Mouse (Mus musculus) heart, embryonic 13.5 days (tissue): Measurements from ENCODE around the gene Spo11. TPM values are rescaled to one million over a fixed set of nuclear protein-coding genes. Genes with fewer than 3 reads are reported as not detected.

ENCODE experiments used
- ATAC-seq: fragments of 200-750 bp; cut with Nextera tagmentation; 2 replicates; pipeline ENCODE4 v1.8.0; 2017; ENCODE audit warnings: moderate TSS enrichment; ENCODE audit not compliant: insufficient number of reproducible peaks, low FRiP score, low TSS enrichment; ENCODE audit errors: extremely low read depth
- H3K27ac ChIP-seq: fragments of 300-500 bp; sonication (generic); replicated peaks from 2 replicates; pipeline ENCODE4 v1.5.1; 2015; ENCODE audit warnings: moderate library complexity, mild to moderate bottlenecking, inconsistent platforms
- H3K27me3 ChIP-seq: fragments of 300-500 bp; sonication (generic); replicated peaks from 2 replicates; pipeline ENCODE4 v1.6.1; 2015; ENCODE audit warnings: mild to moderate bottlenecking, inconsistent platforms
- H3K36me3 ChIP-seq: fragments of 300-500 bp; sonication (generic); 2 replicates; pipeline ENCODE4 v1.6.1; 2015; ENCODE audit warnings: mild to moderate bottlenecking, inconsistent platforms
- H3K4me1 ChIP-seq: fragments of 300-500 bp; sonication (generic); 2 replicates; pipeline ENCODE4 v1.6.1; 2015; ENCODE audit warnings: inconsistent platforms
- H3K4me2 ChIP-seq: fragments of 300-500 bp; sonication (generic); 2 replicates; pipeline ENCODE4 v1.6.1; 2015; ENCODE audit warnings: inconsistent platforms, mild to moderate bottlenecking, moderate library complexity
- H3K4me3 ChIP-seq: fragments of 300-500 bp; sonication (generic); 2 replicates; pipeline ENCODE4 v1.5.1; 2015; ENCODE audit warnings: moderate library complexity, mild to moderate bottlenecking, inconsistent platforms
- H3K9ac ChIP-seq: fragments of 300-500 bp; sonication (generic); 2 replicates; pipeline ENCODE4 v1.6.1; 2015; ENCODE audit warnings: inconsistent platforms, mild to moderate bottlenecking, moderate library complexity
- H3K9me3 ChIP-seq: fragments of 300-500 bp; sonication (generic); 2 replicates; pipeline ENCODE4 v1.6.1; 2016; ENCODE audit warnings: inconsistent platforms
- WGBS: fragments of 180-500 bp; shearing (Covaris S2); methylation state at CpG from one replicate; pipeline ENCODE4 v1.1.7; 2015; ENCODE audit warnings: mixed read lengths; 5-methylcytosine and 5-hydroxymethylcytosine counted together
- polyA plus RNA-seq: library from polyadenylated mRNA; unstranded; fragments of >200 nt; fragmentation: Nextera tagmentation; extraction: Ambion mirVana; gene quantifications from 2 replicates; pipeline ENCODE4 v1.2.1, GENCODE M21; 2015

Spo11 gene
- polyA plus RNA-seq, 1 experiment from 2014 or later, result 0.11 TPM

GRCm38 (mm10) chr2:173014741-173015287, 37.3 kb downstream of the Spo11 start:
- Histone ChIP-seq H3K4me2 (no peak overlapping the region), H3K36me3 (peaks cover 67% of the 10 kb centered on the region), H3K9ac (no peak overlapping the region), H3K27me3 (no peaks in the 10 kb centered on the region), H3K4me3 (no peak overlapping the region), H3K9me3 (no peaks in the 10 kb centered on the region), H3K27ac (peak overlapping the region; percentile 28; the same call in 1 of the 2 replicates), H3K4me1 (peaks cover 36% of the 10 kb centered on the region)
- 31% methylated on average over 7 of the region's 7 CpGs for WGBS
- ATAC-seq, result no peak

GRCm38 (mm10) chr2:173017940-173018339, 40.4 kb downstream of the Spo11 start:
- no peak overlapping the region; the same call in 1 of the 2 replicates for H3K9ac ChIP-seq
- H3K9me3 ChIP-seq, result no peaks in the 10 kb centered on the region
- 26% methylated on average over 6 of the region's 6 CpGs for WGBS
- no peak overlapping the region for H3K4me3 ChIP-seq
- H3K4me1 ChIP-seq, result peaks cover 59% of the 10 kb centered on the region
- ATAC-seq, result no peak
- H3K27me3 ChIP-seq, result peaks cover 11% of the 10 kb centered on the region
- H3K36me3 ChIP-seq, result peaks cover 36% of the 10 kb centered on the region
- H3K27ac ChIP-seq, result peak overlapping the region; percentile 82
- H3K4me2 ChIP-seq, result peak overlapping the region; percentile 76; the same call in 1 of the 2 replicates

- H3K4me3 ChIP-seq, result peak overlapping the region; percentile 48; the same call in 1 of the 2 replicates
- ATAC-seq, result no peak
- H3K4me2 ChIP-seq, result peak overlapping the region; percentile 76
- 8% methylated on average over 8 of the region's 8 CpGs for WGBS
- peaks cover 66% of the 10 kb centered on the region for H3K4me1 ChIP-seq
- peaks cover 35% of the 10 kb centered on the region for H3K36me3 ChIP-seq
- H3K9me3 ChIP-seq, result no peaks in the 10 kb centered on the region
- H3K27me3 ChIP-seq, result peaks cover 11% of the 10 kb centered on the region
- peak overlapping the region; percentile 75 for H3K9ac ChIP-seq
- peak overlapping the region; percentile 82 for H3K27ac ChIP-seq
Observed at GRCm38 (mm10) chr2:173018618-173019017, 41.1 kb downstream of the Spo11 start.

DNA sequence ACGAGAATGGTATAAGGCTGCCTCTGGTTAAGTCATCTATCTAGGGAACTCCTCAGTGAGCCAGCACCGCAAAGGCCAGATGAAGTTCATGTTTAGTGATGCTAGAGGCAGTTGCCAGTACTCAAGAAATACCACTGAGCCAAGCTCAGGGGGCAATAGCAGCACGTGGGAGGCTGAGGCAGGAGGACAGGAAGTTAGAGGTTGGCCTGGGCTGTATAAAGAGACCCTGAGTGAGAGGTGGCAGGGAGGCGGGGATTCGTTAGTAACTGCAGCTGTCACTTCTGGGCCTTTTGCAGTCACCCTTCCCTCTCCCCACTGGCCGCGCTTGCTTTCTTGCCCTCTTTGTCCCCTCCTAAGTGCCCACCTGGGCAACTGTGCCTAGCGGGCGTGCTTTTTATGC, 41.8 kb downstream of the Spo11 start:
- no peaks in the 10 kb centered on the region for H3K9me3 ChIP-seq
- peaks cover 35% of the 10 kb centered on the region for H3K36me3 ChIP-seq
- H3K4me1 ChIP-seq, result peaks cover 68% of the 10 kb centered on the region
- H3K9ac ChIP-seq, result peak overlapping the region; percentile 75
- H3K4me2 ChIP-seq, result peak overlapping the region; percentile 76
- WGBS, result 24% methylated on average over 9 of the region's 9 CpGs
- no peak for ATAC-seq
- peaks cover 11% of the 10 kb centered on the region for H3K27me3 ChIP-seq
- H3K27ac ChIP-seq, result peak overlapping the region; percentile 82
- H3K4me3 ChIP-seq, result peak overlapping the region; percentile 48

GRCm38 (mm10) chr2:173019790-173020189, 42.3 kb downstream of the Spo11 start:
- peak overlapping the region; percentile 76 for H3K4me2 ChIP-seq
- H3K27ac ChIP-seq, result peak overlapping the region; percentile 82
- peak overlapping the region; percentile 75 for H3K9ac ChIP-seq
- peaks cover 68% of the 10 kb centered on the region for H3K4me1 ChIP-seq
- peak overlapping the region; percentile 48 for H3K4me3 ChIP-seq
- under 1% methylated on average over 29 of the region's 29 CpGs for WGBS
- peaks cover 11% of the 10 kb centered on the region for H3K27me3 ChIP-seq
- ATAC-seq, result peak; percentile 71
- no peaks in the 10 kb centered on the region for H3K9me3 ChIP-seq
- peaks cover 35% of the 10 kb centered on the region for H3K36me3 ChIP-seq

- Histone ChIP-seq H3K4me2 (peak within 1 kb of the TSS; percentile 76), H3K4me3 (peak within 1 kb of the TSS; percentile 93), H3K4me1 (peaks cover 72% of the 10 kb centered on the region), H3K9ac (peak within 1 kb of the TSS; percentile 96), H3K36me3 (peaks cover 33% of the 10 kb centered on the region), H3K9me3 (no peaks in the 10 kb centered on the region), H3K27ac (peak within 1 kb of the TSS; percentile 82), H3K27me3 (peaks cover 11% of the 10 kb centered on the region)
- WGBS, result 37% methylated on average over 11 of the region's 11 CpGs
- ATAC-seq, result no peak
Observed at GRCm38 (mm10) chr2:173020430-173020829, 42.9 kb downstream of the Spo11 start, which contains the start of gene Rbm38. Gene Rbm38, plus strand, starts transcription at chr2:173020498.

DNA sequence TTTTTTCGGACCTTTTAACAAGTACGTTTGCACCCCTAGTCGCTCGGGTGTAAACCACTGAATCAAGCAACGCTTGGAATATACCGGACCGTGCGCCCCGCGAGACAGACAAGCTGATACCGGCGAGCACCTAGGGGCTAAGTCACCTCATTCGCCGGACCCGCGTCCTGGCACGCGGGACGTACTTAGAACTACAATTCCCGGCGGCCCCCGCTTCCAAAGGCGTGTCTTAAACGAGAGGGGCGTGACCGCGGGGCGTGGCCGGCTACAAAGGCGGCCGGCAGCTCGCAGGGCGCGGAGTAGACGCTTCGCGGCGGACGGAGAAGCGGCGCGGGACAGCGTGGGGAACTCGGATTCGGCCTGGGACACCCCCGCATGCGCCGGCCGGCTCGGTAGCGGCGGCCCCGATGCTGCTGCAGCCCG, 44.1 kb downstream of the Spo11 start:
- under 1% methylated on average over 54 of the region's 54 CpGs for WGBS
- ATAC-seq, result peak; percentile 64; the same call in 1 of the 2 replicates
- peak overlapping the region; percentile 76 for H3K4me2 ChIP-seq
- H3K27me3 ChIP-seq, result peaks cover 11% of the 10 kb centered on the region
- H3K9ac ChIP-seq, result peak overlapping the region; percentile 96
- peaks cover 84% of the 10 kb centered on the region for H3K4me1 ChIP-seq
- peak overlapping the region; percentile 93 for H3K4me3 ChIP-seq
- peak overlapping the region; percentile 86 for H3K27ac ChIP-seq
- no peaks in the 10 kb centered on the region for H3K9me3 ChIP-seq
- H3K36me3 ChIP-seq, result peaks cover 34% of the 10 kb centered on the region

GRCm38 (mm10) chr2:173022056-173022681, 44.7 kb downstream of the Spo11 start:
- peak overlapping the region; percentile 76 for H3K4me2 ChIP-seq
- peak overlapping the region; percentile 86 for H3K27ac ChIP-seq
- peak overlapping the region; percentile 96 for H3K9ac ChIP-seq
- peaks cover 40% of the 10 kb centered on the region for H3K36me3 ChIP-seq
- peaks cover 11% of the 10 kb centered on the region for H3K27me3 ChIP-seq
- H3K4me3 ChIP-seq, result peak overlapping the region; percentile 93
- peak; percentile 20 for ATAC-seq
- no peaks in the 10 kb centered on the region for H3K9me3 ChIP-seq
- H3K4me1 ChIP-seq, result peaks cover 89% of the 10 kb centered on the region
- WGBS, result under 1% methylated on average over 51 of the region's 51 CpGs

GRCm38 (mm10) chr2:173022813-173023212, 45.3 kb downstream of the Spo11 start:
- H3K27ac ChIP-seq, result peak overlapping the region; percentile 86
- H3K4me1 ChIP-seq, result peaks cover 91% of the 10 kb centered on the region
- H3K4me3 ChIP-seq, result peak overlapping the region; percentile 93
- ATAC-seq, result no peak
- H3K9me3 ChIP-seq, result no peaks in the 10 kb centered on the region
- peaks cover 46% of the 10 kb centered on the region for H3K36me3 ChIP-seq
- WGBS, result 22% methylated on average over 10 of the region's 10 CpGs
- peak overlapping the region; percentile 96 for H3K9ac ChIP-seq
- peak overlapping the region; percentile 76 for H3K4me2 ChIP-seq
- H3K27me3 ChIP-seq, result peaks cover 11% of the 10 kb centered on the region

- peaks cover 11% of the 10 kb centered on the region for H3K27me3 ChIP-seq
- H3K4me1 ChIP-seq, result peaks cover 92% of the 10 kb centered on the region
- H3K9ac ChIP-seq, result peak overlapping the region; percentile 96
- H3K9me3 ChIP-seq, result no peaks in the 10 kb centered on the region
- H3K4me2 ChIP-seq, result peak overlapping the region; percentile 76
- peak overlapping the region; percentile 86 for H3K27ac ChIP-seq
- WGBS, result 52% methylated on average over 7 of the region's 7 CpGs
- peaks cover 52% of the 10 kb centered on the region for H3K36me3 ChIP-seq
- ATAC-seq, result no peak
- H3K4me3 ChIP-seq, result peak overlapping the region; percentile 93
Observed at GRCm38 (mm10) chr2:173023371-173023851, 45.9 kb downstream of the Spo11 start.

DNA sequence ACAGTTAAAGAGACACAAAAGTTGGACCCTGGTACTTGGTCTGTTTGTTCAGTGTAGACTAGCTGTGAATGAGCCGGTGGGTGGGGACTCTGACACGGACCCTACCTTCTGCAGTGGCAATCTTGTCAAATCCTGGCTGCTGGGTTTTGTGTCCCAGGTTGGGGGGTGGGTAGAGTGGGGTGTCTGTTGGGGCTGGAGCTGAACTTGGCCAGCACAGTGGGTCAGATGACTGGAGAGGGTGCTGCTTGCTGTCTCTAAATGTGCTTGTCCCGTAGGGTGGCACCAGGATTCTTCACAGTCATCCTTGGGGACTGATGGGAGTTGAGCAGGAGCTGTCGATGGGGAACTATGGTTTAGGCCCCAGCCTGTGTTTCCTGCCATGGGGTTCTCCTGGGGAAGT, 46.5 kb downstream of the Spo11 start:
- H3K4me1 ChIP-seq, result peaks cover 92% of the 10 kb centered on the region
- H3K4me3 ChIP-seq, result peak overlapping the region; percentile 93
- WGBS, result 51% methylated on average over 4 of the region's 4 CpGs
- peaks cover 58% of the 10 kb centered on the region for H3K36me3 ChIP-seq
- no peaks in the 10 kb centered on the region for H3K9me3 ChIP-seq
- no peak for ATAC-seq
- H3K9ac ChIP-seq, result peak overlapping the region; percentile 96
- peak overlapping the region; percentile 76 for H3K4me2 ChIP-seq
- peak overlapping the region; percentile 86 for H3K27ac ChIP-seq
- peaks cover 11% of the 10 kb centered on the region for H3K27me3 ChIP-seq
